Mouse (Mus musculus) 416B (cell line): ENCODE results near the gene Tmem121b.

Experiments used
- DNase-seq: peaks from one replicate; pipeline ENCODE4 v3.0.0; 2011; ENCODE audit warnings: low read depth

Tmem121b gene

GRCm38 (mm10) chr6:120493374-120494181 is at the start of gene Tmem121b:
Tmem121b (minus strand) TSS chr6:120493807.
- no peak for DNase-seq

GRCm38 (mm10) chr6:120542061-120542460 is 48.5 kb upstream of the Tmem121b start:
- DNase-seq, result peak; percentile 44

GRCm38 (mm10) chr6:120541386-120541785 is 47.8 kb upstream of the Tmem121b start:
- DNase-seq, result no peak

GRCm38 (mm10) chr6:120539781-120540231 is 46.2 kb upstream of the Tmem121b start:
- DNase-seq, result peak; percentile 30

GRCm38 (mm10) chr6:120539132-120539759 is 45.6 kb upstream of the Tmem121b start:
- DNase-seq, result peak; percentile 83

GRCm38 (mm10) chr6:120536337-120536736 is 42.7 kb upstream of the Tmem121b start:
- DNase-seq, result peak; percentile 35

DNA sequence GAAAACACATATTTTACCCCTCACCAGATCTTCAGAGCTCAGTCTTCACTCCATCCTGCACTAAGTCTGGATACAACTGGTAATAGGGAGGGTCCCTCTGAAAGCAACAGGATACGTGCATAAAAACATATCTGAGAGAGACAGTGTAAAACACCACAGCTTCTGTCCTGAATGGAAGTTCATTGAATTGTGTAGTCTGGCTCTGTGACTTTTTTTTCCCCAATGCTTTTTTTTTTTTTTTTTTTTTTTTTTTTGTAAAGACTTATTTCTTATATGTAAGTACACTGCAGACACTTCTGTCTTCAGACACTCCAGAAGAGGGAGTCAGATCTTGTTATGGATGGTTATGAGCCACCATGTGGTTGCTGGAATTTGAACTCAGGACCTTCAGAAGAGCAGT is 39.0 kb upstream of the Tmem121b start:
- no peak for DNase-seq

- peak; percentile 85 for DNase-seq
These were observed 37.7 kb upstream of the Tmem121b start, which contains the start of gene Hdhd5 for GRCm38 (mm10) chr6:120531020-120531965. Hdhd5 (minus strand) TSS chr6:120531319.

DNA sequence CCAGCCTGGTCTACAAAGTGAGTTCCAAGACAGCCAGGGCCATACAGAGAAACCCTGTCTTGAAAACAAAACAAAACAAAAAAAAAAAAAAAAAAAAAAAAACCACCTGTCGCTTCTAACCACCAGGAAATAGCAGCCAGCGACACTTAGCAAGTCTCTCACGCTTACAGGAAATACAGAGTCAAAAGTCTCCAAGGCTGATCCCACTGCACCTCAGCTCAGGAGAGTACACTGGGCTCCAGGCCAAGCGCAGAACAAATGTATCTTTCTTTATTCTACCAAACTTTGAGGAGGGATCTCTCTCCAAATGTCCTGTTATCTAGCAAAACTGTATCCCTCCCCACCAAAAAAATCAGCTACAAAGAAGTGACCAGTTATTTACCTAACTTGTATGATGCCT is 35.5 kb upstream of the Tmem121b start:
- no peak for DNase-seq

DNA sequence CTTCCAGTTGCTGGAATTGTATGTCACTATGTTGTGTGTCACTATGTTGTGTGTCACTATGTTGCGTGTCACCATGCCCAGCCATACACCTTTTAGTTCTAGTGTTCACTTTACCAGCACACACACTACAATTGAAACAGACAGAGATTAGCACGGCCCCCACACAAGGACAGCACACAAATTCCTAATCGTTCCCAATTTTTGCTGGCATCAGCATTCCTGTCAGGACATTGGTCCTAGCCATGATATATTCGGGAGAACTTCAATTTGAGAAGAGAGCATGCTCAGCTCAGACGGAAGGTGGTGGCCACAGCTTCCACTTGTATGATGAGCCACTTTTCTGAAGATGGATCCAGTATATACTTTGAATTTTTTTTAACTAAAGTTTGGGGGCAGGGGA is 31.2 kb upstream of the Tmem121b start:
- no peak for DNase-seq

DNA sequence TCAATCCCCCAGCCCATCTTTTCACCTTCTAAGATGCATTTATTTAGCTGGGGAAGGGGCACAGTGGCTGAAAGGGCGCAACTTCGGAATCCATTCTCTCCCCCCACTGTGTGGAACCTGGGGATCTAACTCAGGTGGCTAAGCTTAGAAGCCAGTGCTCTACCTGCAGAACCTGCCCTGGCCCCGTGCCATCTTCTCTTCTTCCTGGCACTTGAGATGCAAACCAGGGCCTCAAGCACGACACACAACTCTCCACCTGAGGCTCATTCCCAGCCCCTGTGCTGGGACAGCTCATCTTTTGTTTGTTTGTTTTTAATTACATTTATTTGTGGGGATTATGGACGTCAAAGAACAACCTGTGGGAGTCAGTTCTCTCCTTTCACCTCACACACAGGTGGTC is 26.0 kb upstream of the Tmem121b start:
- DNase-seq, result no peak

DNA sequence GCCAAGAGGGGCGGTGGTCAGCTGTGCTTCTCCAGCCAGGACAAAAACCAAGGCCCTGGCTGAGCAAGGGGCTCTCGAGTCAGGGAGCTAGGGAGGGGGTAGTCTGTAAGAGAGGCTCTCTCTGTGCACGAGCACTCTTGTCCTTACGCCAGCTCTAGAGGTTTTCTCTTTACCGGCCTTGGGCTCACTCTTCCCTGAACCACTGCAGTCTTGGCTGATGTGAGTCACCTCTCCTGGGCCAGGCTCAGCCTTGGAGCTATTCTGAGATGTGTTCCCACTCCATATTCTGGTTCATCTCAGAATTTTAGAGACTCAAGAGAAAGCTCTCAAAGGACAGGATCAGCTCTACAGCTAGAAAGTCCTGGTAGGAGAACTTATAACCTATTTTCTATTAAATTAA is 23.7 kb upstream of the Tmem121b start:
- DNase-seq, result no peak

- DNase-seq, result no peak
These were observed 23.3 kb upstream of the Tmem121b start for GRCm38 (mm10) chr6:120516879-120517278.

- no peak for DNase-seq
These were observed 22.8 kb upstream of the Tmem121b start for GRCm38 (mm10) chr6:120516422-120516821.

- no peak for DNase-seq
These were observed 17.6 kb upstream of the Tmem121b start for GRCm38 (mm10) chr6:120511212-120511611.

GRCm38 (mm10) chr6:120510425-120510824 is 16.8 kb upstream of the Tmem121b start:
- DNase-seq, result no peak

- no peak for DNase-seq
These were observed 16.4 kb upstream of the Tmem121b start for GRCm38 (mm10) chr6:120509975-120510374.

GRCm38 (mm10) chr6:120508645-120509044 is 15.0 kb upstream of the Tmem121b start:
- DNase-seq, result no peak

DNA sequence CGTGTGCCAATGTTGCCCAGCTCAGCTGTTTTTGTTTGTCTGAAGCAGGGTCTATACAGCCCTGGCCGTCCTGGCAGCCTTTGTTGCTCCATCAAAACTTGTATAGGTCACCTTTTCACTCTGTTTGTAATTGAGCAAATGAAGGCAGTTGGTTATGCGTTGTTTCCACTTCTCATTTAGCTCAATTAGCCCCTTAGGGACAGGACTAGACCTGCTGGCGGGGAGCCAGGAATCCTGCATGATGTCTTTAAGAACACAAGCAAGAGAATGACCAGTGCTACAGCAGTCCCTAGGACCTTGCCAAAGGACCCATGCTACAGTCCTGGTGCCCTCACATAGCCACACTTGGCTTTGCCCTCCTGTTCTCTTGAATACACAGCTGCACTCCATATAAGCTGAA is 11.9 kb upstream of the Tmem121b start:
- no peak for DNase-seq

DNA sequence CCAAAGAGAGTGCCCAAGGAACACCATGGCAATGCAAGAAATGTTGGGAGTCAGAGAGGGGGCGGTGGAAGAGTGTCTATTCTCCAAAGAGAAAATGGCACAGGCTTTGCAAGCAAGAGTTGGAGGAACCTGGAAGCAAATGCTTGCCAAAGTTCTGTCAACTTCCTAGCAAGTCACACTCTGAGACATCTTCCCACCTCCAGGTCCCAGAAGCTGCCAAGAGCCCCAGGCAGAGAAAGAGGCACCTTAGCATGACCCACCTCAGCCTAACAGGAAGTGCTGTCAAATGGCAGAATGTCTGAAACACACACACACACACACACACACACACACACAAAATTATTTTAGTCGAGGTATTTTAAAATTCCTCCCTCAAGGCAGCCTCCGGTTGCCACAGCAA is 10.4 kb upstream of the Tmem121b start:
- no peak for DNase-seq

- no peak for DNase-seq
These were observed 2.9 kb upstream of the Tmem121b start for GRCm38 (mm10) chr6:120496544-120496943.
